Mouse (Mus musculus) brain, embryonic 14.5 days (tissue): Measurements from ENCODE around the gene Rpl27.

ENCODE experiments used
- CTCF ChIP-seq: fragments of 200-500 bp; IDR thresholded peaks from 2 replicates; pipeline ENCODE4 v1.5.1; 2012; ENCODE audit warnings: inconsistent platforms, mild to moderate bottlenecking, moderate library complexity, borderline replicate concordance; ENCODE audit not compliant: insufficient read depth, insufficient read length; ENCODE audit errors: extremely low read depth
- POLR2A ChIP-seq: fragments of 200-500 bp; IDR thresholded peaks from 2 replicates; pipeline ENCODE4 v1.6.1; 2012; ENCODE audit warnings: mild to moderate bottlenecking, inconsistent platforms, borderline replicate concordance; ENCODE audit not compliant: poor library complexity, insufficient read depth, insufficient read length, severe bottlenecking; ENCODE audit errors: extremely low read depth

- no peak for TF ChIP-seq CTCF
- no peak for TF ChIP-seq POLR2A
Observed at GRCm38 (mm10) chr11:101433396-101433795, 8.7 kb upstream of the Rpl27 start.
